Mouse (Mus musculus) heart, adult 8-10 months (tissue): Measurements from ENCODE around the gene Gm20888. TPM values are rescaled to one million over a fixed set of nuclear protein-coding genes. Genes with fewer than 3 reads are reported as not detected.
"Not testable (repeated sequence)": the region's sequence is repeated elsewhere in the genome, so short reads cannot be mapped to it uniquely, and the experiment has no call there.

Source experiments
- DNase-seq: peaks from one replicate; pipeline ENCODE4 v3.0.0; 2022; ENCODE audit warnings: low spot score
- total RNA-seq, 4 experiments: library from RNA; stranded (reverse); gene quantifications; 2 replicates each; pipeline ENCODE4 v1.2.4; 2022

Gm20888 gene
- not detected for total RNA-seq

GRCm38 (mm10) chrY:70441582-70441981 lies at the start of gene Gm20888:
Gene Gm20888, plus strand, starts transcription at chrY:70441882.
- not testable (repeated sequence) for DNase-seq

Other genes with a start within 250 kb of the Gm20888 start
- gene Gm21118, start 168.2 kb upstream of the Gm20888 start, total RNA-seq: not detected
- not detected for gene Gm29423, start 138.6 kb upstream of the Gm20888 start, total RNA-seq
- gene Gm29644, start 138.5 kb upstream of the Gm20888 start, total RNA-seq: not detected